Mouse (Mus musculus) adrenal gland (tissue): ENCODE results near the gene Ttc39d.

Experiments
- intact Hi-C: fragments of 180-260 bp; cut with DNase I; formaldehyde crosslinking; loops from one replicate; pipeline ENCODE4 v1.15.1; 2025
- long read RNA-seq, 2 experiments: library from polyadenylated mRNA; unstranded; transcript quantifications; one replicate each; pipeline ENCODE4 v2.0.0; 2020; ENCODE audit warnings: borderline replicate concordance in 1 of 2; ENCODE audit not compliant: insufficient replicate concordance in 1 of 2

The Ttc39d gene
- long read RNA-seq, experiment 1, partial matches to known transcripts, result 0 of 1 reads
- long read RNA-seq, experiment 1, other reads (novel, unspliced or antisense), result 1 of 1 reads
- long read RNA-seq, experiment 2, partial matches to known transcripts, result 1 of 1 reads
- long read RNA-seq, experiment 2, other reads (novel, unspliced or antisense), result 0 of 1 reads

GRCm38 (mm10) chr17:80206671-80207581 lies at the start of gene Ttc39d, which contains the start of gene Srsf7:
Gene Ttc39d, plus strand, starts transcription at chr17:80207460.
Gene Srsf7, minus strand, starts transcription at chr17:80207307.
- intact Hi-C loops, result no loop called here

DNA sequence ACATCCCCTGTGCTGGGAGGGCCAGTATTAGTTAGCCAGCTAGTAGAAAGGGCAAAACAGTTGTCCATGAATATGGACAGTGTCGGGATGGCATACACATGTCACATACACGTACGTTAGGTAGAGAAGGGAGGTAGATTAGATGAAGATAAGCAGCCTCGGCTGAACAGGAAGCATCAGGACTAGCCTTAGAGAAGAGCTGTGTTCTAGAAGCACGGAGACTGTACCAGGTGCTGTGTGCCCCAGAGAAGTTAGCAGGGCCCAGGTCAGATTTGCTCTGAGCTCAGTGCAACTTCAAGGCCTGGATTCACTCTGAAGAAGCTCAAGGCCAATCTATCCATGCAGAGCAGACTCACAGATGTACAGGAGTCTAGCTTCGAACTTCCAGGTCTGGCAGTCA lies 49.8 kb upstream of the Ttc39d start:
- intact Hi-C loops, result no loop called here

DNA sequence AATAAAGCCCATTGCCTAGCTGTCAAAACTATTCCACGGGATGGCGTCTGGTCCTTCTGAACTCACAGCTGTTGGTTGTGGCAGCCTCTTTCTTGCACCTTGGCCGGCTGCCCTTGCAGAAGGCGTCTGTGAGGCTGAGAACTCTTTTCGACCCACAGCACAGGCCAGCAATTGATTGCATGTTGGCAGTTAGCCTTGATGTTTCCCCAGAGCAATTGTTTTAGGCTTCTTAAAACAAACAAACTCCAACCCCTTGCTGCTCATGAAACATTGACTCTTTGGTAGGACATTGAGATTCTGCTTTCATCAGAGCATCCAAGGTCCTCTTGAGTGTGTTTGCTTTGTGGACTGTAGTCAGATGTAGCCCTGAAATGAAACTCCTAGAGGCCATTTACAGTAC lies 46.8 kb upstream of the Ttc39d start:
- intact Hi-C loops, result no loop called here

GRCm38 (mm10) chr17:80163991-80164390 lies 43.3 kb upstream of the Ttc39d start:
- intact Hi-C loops, result no loop called here

GRCm38 (mm10) chr17:80165741-80166140 lies 41.5 kb upstream of the Ttc39d start:
- intact Hi-C loops, result no loop called here

DNA sequence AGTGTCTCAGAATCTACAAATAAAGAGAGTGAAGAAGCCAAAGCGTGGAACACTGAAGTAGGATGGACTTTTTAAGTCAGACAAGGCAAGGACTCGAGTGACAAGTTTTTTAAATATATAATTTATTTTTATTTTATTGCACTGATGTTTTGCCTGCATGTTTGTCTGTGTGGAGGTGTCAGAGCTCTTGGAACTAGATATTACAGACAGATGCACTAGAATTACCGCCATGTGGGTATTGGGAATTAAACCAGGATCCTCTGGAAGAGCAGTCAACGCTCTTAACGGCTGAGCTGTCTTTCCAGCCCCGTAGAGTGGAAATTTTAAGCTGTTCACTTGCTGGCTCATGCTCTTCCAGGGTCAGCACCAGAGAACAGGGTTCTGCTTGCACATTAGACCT lies 40.9 kb upstream of the Ttc39d start:
- intact Hi-C loops, result no loop called here

DNA sequence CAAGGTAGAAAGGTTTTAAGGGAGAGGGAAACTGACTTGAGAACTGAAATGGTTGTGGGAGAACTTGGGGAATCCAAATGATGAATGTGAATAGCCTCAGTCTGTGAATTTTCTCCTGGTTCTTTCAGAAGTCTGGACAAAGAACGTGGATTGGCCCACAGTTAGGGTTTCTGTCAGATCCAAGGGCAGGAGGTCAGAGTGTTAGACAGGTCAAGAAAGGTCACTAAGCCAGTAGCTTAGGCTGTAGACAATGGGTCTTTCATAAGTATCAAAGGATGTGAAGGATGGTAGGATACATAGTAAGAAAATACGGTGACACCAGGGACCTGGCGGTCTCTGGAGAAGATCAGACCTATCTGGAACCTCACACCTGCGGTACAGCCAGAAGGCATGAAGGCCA lies 39.8 kb upstream of the Ttc39d start:
- intact Hi-C loops, result no loop called here

DNA sequence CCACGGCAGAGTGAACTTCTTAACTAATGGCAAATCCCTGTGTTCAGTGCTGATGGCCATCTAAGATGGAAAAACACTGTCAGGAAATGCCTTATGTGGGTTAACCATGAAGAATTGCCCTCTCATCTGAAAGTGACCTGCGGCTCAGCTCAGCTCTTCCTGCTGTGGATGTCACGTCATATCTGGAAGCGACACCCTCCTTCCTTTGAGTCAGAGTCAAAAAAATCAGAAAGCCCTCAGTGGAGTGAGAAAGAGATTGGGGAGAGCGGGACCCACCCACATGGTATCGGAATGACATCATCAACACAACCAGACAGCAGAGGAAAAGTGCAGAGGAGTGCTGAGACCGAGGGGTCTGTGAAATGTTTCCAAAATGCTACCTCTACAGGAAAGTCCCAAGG lies 39.4 kb upstream of the Ttc39d start:
- intact Hi-C loops, result no loop called here

DNA sequence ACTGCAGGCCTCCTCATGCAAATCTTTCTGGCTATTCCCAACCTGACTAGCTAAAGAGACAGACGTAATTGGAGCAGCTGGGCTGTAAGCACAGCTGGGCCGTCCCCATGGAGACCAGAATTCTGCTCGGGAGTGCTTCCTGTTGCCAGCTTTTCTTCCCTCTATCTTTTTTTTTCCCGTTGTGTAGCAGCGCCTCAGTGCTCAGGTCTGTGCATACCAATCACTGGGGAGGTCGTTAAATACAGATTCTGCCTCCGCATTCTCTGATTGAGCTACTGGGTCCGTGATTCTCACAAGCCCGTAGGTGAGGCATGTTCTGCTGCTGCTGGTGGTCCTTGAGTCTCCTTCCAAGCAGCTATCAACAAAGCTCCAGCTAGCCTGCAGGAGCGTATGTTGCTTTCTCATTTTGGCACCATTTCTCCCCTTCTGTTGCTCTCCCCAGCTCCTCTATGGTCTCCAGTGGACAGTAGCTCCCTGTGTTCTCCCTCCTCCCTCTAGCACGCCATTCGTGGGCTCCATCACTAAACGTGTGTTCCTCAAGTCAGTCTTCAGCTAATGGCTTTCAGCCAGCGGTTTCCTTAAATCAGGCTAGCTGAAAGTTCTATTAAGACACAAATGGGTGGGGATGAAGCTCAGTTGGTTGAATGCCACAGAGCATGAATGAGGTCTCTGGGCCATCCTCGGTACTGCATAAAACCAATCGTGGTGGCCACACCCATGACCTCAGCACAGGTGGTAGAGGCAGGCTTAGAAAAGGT lies 38.7 kb upstream of the Ttc39d start:
- intact Hi-C loops, result no loop called here

GRCm38 (mm10) chr17:80169792-80170191 lies 37.5 kb upstream of the Ttc39d start:
- intact Hi-C loops, result loop anchor here (5.0 kb wide), 1 partner anchor 42 kb away; the partner anchor contains the start of gene Galm

DNA sequence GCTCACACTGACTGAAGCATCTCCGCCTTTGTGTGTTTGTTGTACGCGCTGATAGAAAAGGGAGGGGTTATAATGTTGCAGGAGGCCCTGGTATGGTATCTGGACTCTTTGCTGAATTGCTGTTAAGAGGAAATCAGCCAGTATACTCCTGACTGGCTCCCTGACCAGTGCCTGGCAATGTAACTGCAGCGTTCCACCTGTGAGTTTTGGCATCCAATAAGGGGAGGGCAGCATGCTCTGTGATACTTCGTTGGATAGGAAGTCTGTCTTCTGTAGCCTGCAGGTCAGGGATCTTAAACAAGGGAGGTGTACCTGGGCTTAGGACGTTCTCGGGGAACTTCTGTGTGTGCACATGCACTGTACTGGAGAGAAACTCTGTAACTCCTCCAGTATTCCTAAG lies 36.3 kb upstream of the Ttc39d start:
- intact Hi-C loops, result loop anchor here (5.0 kb wide), 1 partner anchor 44 kb away; the partner anchor contains the start of gene Galm

GRCm38 (mm10) chr17:80171948-80172347 lies 35.3 kb upstream of the Ttc39d start:
- intact Hi-C loops, result loop anchor here (5.0 kb wide), 1 partner anchor 45 kb away; the partner anchor contains the start of gene Galm

DNA sequence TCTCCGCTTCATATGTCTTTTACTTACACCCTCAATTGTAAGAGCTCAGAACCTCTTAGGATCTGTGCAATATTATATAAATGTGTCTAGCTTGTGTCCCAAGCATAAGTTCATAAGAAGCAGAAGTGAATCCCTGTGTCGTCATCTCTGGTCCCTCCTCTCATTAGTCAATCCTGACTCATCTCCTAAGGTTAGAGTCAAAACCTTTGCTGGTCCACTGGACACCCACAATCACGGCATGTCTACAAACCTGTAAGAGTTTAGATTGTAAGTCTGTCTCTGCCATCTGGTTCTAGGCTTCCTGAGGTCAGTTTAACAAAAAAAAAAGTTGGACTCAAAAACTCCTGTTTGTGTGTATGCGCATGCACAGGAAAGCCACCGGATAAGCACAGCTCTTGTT lies 34.5 kb upstream of the Ttc39d start:
- intact Hi-C loops, result loop anchor here (5.0 kb wide), 1 partner anchor 45 kb away; the partner anchor contains the start of gene Galm

GRCm38 (mm10) chr17:80173708-80174107 lies 33.6 kb upstream of the Ttc39d start:
- intact Hi-C loops, result loop anchor here (5.0 kb wide), 1 partner anchor 46 kb away; the partner anchor contains the start of gene Galm

- intact Hi-C loops, result loop anchor here (5.0 kb wide), 1 partner anchor 47 kb away; the partner anchor contains the start of gene Galm
These were observed 33.1 kb upstream of the Ttc39d start for GRCm38 (mm10) chr17:80174146-80174545.

DNA sequence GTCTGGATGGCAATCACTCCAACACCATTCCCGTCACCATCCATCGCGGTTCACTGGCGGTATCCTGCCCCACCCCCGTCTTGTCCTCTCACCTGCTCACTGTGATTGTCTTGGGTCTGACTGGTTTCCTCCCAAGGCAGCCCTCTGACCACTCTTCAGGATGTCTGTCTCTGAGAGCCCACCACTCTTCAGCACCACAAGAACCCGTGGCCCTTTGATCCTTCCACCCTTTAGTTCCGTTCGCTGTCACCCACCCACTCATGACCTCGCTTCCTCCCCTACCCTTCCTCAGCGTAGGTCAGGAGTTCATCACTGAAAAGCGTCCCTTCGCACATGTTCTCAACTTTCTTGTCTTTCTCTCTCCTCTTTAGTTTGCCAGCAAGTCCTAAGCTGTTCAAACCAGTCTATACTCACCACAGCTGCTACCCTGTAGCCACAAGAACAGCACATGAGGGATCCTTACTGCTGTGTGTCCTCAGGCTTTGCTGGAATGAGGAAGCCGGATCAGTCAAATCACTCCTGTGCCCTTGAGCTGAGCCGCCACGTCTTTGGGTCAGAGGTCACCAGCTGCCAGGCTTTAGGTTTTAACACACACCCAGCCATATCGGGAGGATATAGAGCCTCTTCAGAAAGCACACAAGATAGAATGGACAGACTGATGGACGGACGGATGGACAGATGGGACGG lies 32.4 kb upstream of the Ttc39d start:
- intact Hi-C loops, result loop anchor here (5.0 kb wide), 2 partner anchors 48 to 158 kb away; partner anchors contain the start of gene Galm

- intact Hi-C loops, result loop anchor here (5.0 kb wide), 1 partner anchor 158 kb away; no protein-coding TSS in a partner anchor
These were observed 31.9 kb upstream of the Ttc39d start for GRCm38 (mm10) chr17:80175386-80175739.

DNA sequence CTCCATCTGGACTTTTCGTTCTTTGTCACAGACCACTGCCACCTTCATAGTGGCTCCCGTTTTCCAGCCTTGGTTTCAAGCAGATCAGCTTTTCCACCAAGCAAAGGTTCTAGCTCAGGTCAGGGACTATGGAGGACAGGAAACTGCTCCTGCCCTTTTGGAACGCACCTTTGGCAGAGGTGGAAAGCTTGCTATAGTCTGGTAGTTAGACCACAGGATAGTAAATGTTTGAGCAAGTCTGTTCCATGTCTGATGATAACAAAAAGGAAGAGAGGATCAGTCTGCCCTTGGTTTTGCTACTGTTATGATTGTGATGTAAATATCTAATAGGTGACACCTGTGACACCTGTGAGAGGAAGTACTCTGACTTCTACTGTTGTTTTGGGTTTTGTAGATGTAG lies 31.3 kb upstream of the Ttc39d start:
- intact Hi-C loops, result loop anchor here (5.0 kb wide), 1 partner anchor 159 kb away; no protein-coding TSS in a partner anchor

DNA sequence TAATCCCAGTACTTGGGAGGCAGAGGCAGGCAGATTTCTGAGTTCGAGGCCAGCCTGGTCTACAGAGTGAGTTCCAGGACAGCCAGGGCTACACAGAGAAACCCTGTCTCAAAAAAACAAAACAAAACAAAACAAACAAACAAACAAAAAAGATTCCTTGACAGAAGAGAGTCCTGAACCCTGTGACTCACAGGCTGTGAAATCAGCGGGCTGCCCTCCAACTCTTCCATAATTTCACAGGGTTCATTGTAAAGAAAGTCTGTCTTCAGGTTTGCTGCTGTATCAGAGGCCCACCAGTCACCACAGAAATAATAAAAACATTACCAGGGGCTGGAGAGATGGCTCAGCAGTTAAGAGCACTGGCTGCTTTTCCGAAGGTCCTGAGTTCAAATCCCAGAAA lies 28.4 kb upstream of the Ttc39d start:
- intact Hi-C loops, result loop anchor here (5.0 kb wide), 1 partner anchor 162 kb away; no protein-coding TSS in a partner anchor

DNA sequence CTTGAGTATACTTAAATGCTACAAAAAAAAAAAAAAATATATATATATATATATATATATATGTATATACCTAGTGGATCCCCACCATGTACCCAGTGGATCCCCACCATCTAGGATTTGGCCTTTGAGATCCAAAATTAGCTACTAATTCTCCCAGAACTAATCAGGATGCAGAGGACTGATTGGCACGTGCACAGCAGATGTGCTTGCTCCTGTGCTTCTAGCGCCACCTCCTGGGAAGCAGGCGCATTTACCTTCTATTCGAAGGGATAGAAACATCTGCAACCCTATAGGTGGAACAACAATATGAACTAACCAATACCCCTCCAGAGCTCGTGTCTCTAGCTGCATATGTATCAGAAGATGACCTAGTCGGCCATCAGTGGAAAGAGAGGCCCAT lies 27.3 kb upstream of the Ttc39d start:
- intact Hi-C loops, result loop anchor here (2.0 to 5.0 kb wide), 3 partner anchors 131 to 318 kb away; no protein-coding TSS in a partner anchor
